Mouse (Mus musculus) embryonic facial prominence, embryonic 15.5 days (tissue): ENCODE measurements around the gene Aak1. TPM values are rescaled to one million over a fixed set of nuclear protein-coding genes. Genes with fewer than 3 reads are reported as not detected.

Experiments used
- ATAC-seq: fragments of 200-750 bp; cut with Nextera tagmentation; 2 replicates; pipeline ENCODE4 v1.8.0; 2017; ENCODE audit warnings: low read depth, moderate TSS enrichment; ENCODE audit not compliant: insufficient number of reproducible peaks, low FRiP score, low TSS enrichment
- H3K27ac ChIP-seq: fragments of 300-500 bp; sonication (generic); replicated peaks from 2 replicates; pipeline ENCODE4 v1.5.1; 2015; ENCODE audit warnings: mild to moderate bottlenecking, inconsistent platforms
- H3K27me3 ChIP-seq: fragments of 300-500 bp; sonication (generic); 2 replicates; pipeline ENCODE4 v1.6.1; 2015; ENCODE audit warnings: inconsistent platforms
- H3K36me3 ChIP-seq: fragments of 300-500 bp; sonication (generic); 2 replicates; pipeline ENCODE4 v1.6.1; 2015; ENCODE audit warnings: mild to moderate bottlenecking, inconsistent platforms
- H3K4me1 ChIP-seq: fragments of 300-500 bp; sonication (generic); 2 replicates; pipeline ENCODE4 v1.6.1; 2015; ENCODE audit warnings: inconsistent platforms
- H3K4me2 ChIP-seq: fragments of 300-500 bp; sonication (generic); replicated peaks from 2 replicates; pipeline ENCODE4 v1.6.1; 2015; ENCODE audit warnings: mild to moderate bottlenecking, inconsistent platforms
- H3K4me3 ChIP-seq: fragments of 300-500 bp; sonication (generic); replicated peaks from 2 replicates; pipeline ENCODE4 v1.5.1; 2015; ENCODE audit warnings: mild to moderate bottlenecking, inconsistent platforms
- H3K9ac ChIP-seq: fragments of 300-500 bp; sonication (generic); 2 replicates; pipeline ENCODE4 v1.6.1; 2015; ENCODE audit warnings: inconsistent platforms
- H3K9me3 ChIP-seq: fragments of 300-500 bp; sonication (generic); replicated peaks from 2 replicates; pipeline ENCODE4 v1.6.1; 2016; ENCODE audit warnings: inconsistent platforms
- WGBS: fragments of 180-500 bp; shearing (Covaris S2); methylation state at CpG from one replicate; pipeline ENCODE4 v1.1.7; 2015; 5-methylcytosine and 5-hydroxymethylcytosine counted together
- polyA plus RNA-seq: library from polyadenylated mRNA; unstranded; fragments of >200 nt; fragmentation: Nextera tagmentation; extraction: Ambion mirVana; gene quantifications from 2 replicates; pipeline ENCODE4 v1.2.1, GENCODE M21; 2015

Gene Aak1
- 15.2 and 16.7 TPM in 2 replicates for polyA plus RNA-seq

- WGBS = under 1% methylated on average over 60 of the region's 60 CpGs
Measured at GRCm38 (mm10) chr6:86848915-86849644, at the start of gene Aak1. TSS of gene Aak1 (plus strand) at chr6:86849517.

GRCm38 (mm10) chr6:86800467-86800866 is 48.9 kb upstream of the Aak1 start:
- no peak for ATAC-seq
- 76% methylated on average over 3 of the region's 3 CpGs for WGBS
- Histone ChIP-seq H3K4me1 (no peaks in the 10 kb centered on the region), H3K27ac (no peak overlapping the region), H3K4me3 (no peak overlapping the region), H3K4me2 (no peak overlapping the region), H3K9ac (no peak overlapping the region), H3K36me3 (no peaks in the 10 kb centered on the region), H3K9me3 (no peaks in the 10 kb centered on the region), H3K27me3 (no peaks in the 10 kb centered on the region)

More at GRCm38 (mm10) chr6:86848915-86849644, at the start of gene Aak1:
- Histone ChIP-seq H3K4me1 (peaks cover 35% of the 10 kb centered on the region), H3K9me3 (no peaks in the 10 kb centered on the region), H3K4me3 (peak within 1 kb of the TSS; percentile 98), H3K4me2 (peak within 1 kb of the TSS; percentile 66), H3K27ac (peak within 1 kb of the TSS; percentile 98), H3K27me3 (no peaks in the 10 kb centered on the region), H3K9ac (peak within 1 kb of the TSS; percentile 91), H3K36me3 (0 out of 2 replicates have a peak, but pooled peaks cover 4% of the 10 kb centered on the region)
- ATAC-seq = peak; percentile 91

GRCm38 (mm10) chr6:86801431-86801830 is 47.9 kb upstream of the Aak1 start:
- Histone ChIP-seq H3K9me3 (no peaks in the 10 kb centered on the region), H3K4me2 (no peak overlapping the region), H3K9ac (no peak overlapping the region), H3K27me3 (no peaks in the 10 kb centered on the region), H3K36me3 (no peaks in the 10 kb centered on the region), H3K4me3 (no peak overlapping the region), H3K27ac (no peak overlapping the region), H3K4me1 (no peaks in the 10 kb centered on the region)
- no peak for ATAC-seq
- WGBS = 28% methylated on average over 11 of the region's 11 CpGs

- 66% methylated on average over 3 of the region's 3 CpGs for whole genome bisulfite sequencing
- Histone ChIP-seq H3K36me3 (no peaks in the 10 kb centered on the region), H3K27ac (no peak overlapping the region), H3K27me3 (no peaks in the 10 kb centered on the region), H3K9me3 (no peaks in the 10 kb centered on the region), H3K4me1 (no peaks in the 10 kb centered on the region), H3K4me3 (no peak overlapping the region), H3K9ac (no peak overlapping the region), H3K4me2 (no peak overlapping the region)
- no peak for ATAC-seq
Measured at GRCm38 (mm10) chr6:86804646-86805045, 44.7 kb upstream of the Aak1 start.

GRCm38 (mm10) chr6:86806455-86807086 is 42.7 kb upstream of the Aak1 start:
- no peak for ATAC-seq
- Histone ChIP-seq H3K27me3 (no peaks in the 10 kb centered on the region), H3K36me3 (no peaks in the 10 kb centered on the region), H3K4me1 (no peaks in the 10 kb centered on the region), H3K9ac (no peak overlapping the region), H3K27ac (no peak overlapping the region), H3K4me2 (no peak overlapping the region), H3K4me3 (no peak overlapping the region), H3K9me3 (no peaks in the 10 kb centered on the region)
- 3% methylated on average over 5 of the region's 5 CpGs for WGBS

GRCm38 (mm10) chr6:86812919-86813318 is 36.4 kb upstream of the Aak1 start:
- peaks cover 11% of the 10 kb centered on the region; the same call in 1 of the 2 replicates for H3K4me1 ChIP-seq
- no peak overlapping the region for H3K9ac ChIP-seq
- no peaks in the 10 kb centered on the region for H3K27me3 ChIP-seq
- no peak for ATAC-seq
- H3K4me2 ChIP-seq = no peak overlapping the region
- H3K9me3 ChIP-seq = no peaks in the 10 kb centered on the region
- H3K4me3 ChIP-seq = no peak overlapping the region
- 60% methylated on average over 4 of the region's 4 CpGs for WGBS
- no peaks in the 10 kb centered on the region for H3K36me3 ChIP-seq
- no peak overlapping the region for H3K27ac ChIP-seq

- H3K4me1 ChIP-seq = peaks cover 11% of the 10 kb centered on the region; the same call in 1 of the 2 replicates
- no peak overlapping the region for H3K9ac ChIP-seq
- no peaks in the 10 kb centered on the region for H3K27me3 ChIP-seq
- ATAC-seq = no peak
- no peak overlapping the region for H3K4me3 ChIP-seq
- H3K27ac ChIP-seq = no peak overlapping the region
- H3K9me3 ChIP-seq = no peaks in the 10 kb centered on the region
- no peak overlapping the region for H3K4me2 ChIP-seq
- WGBS = 9% methylated on average over 3 of the region's 3 CpGs
- no peaks in the 10 kb centered on the region for H3K36me3 ChIP-seq
Measured at GRCm38 (mm10) chr6:86813341-86813740, 36.0 kb upstream of the Aak1 start.

- Histone ChIP-seq H3K4me2 (peak overlapping the region; percentile 35), H3K4me3 (no peak overlapping the region), H3K27ac (0 out of 2 replicates have a peak overlapping the region, but pooled peaks have one; percentile 58), H3K9ac (no peak overlapping the region), H3K36me3 (no peaks in the 10 kb centered on the region), H3K9me3 (no peaks in the 10 kb centered on the region), H3K27me3 (no peaks in the 10 kb centered on the region), H3K4me1 (peaks cover 11% of the 10 kb centered on the region; the same call in 1 of the 2 replicates)
- 38% methylated on average over 3 of the region's 3 CpGs for WGBS
- no peak for ATAC-seq
Measured at GRCm38 (mm10) chr6:86814926-86815325, 34.4 kb upstream of the Aak1 start.

GRCm38 (mm10) chr6:86815436-86815835 is 33.9 kb upstream of the Aak1 start:
- no peak for ATAC-seq
- no peaks in the 10 kb centered on the region for H3K27me3 ChIP-seq
- no peaks in the 10 kb centered on the region for H3K36me3 ChIP-seq
- 0 out of 2 replicates have a peak overlapping the region, but pooled peaks have one; percentile 58 for H3K27ac ChIP-seq
- H3K4me1 ChIP-seq = peaks cover 11% of the 10 kb centered on the region; the same call in 1 of the 2 replicates
- peak overlapping the region; percentile 35 for H3K4me2 ChIP-seq
- no peaks in the 10 kb centered on the region for H3K9me3 ChIP-seq
- H3K9ac ChIP-seq = no peak overlapping the region
- 7% methylated on average over 7 of the region's 7 CpGs for WGBS
- no peak overlapping the region; the same call in 1 of the 2 replicates for H3K4me3 ChIP-seq

- H3K9ac ChIP-seq = no peak overlapping the region
- H3K4me2 ChIP-seq = no peak overlapping the region
- WGBS = 21% methylated on average over 8 of the region's 8 CpGs
- no peaks in the 10 kb centered on the region for H3K9me3 ChIP-seq
- no peaks in the 10 kb centered on the region for H3K27me3 ChIP-seq
- H3K36me3 ChIP-seq = no peaks in the 10 kb centered on the region
- ATAC-seq = no peak
- H3K4me3 ChIP-seq = no peak overlapping the region
- peaks cover 11% of the 10 kb centered on the region; the same call in 1 of the 2 replicates for H3K4me1 ChIP-seq
- no peak overlapping the region for H3K27ac ChIP-seq
Measured at GRCm38 (mm10) chr6:86816586-86816985, 32.7 kb upstream of the Aak1 start.

- Histone ChIP-seq H3K4me1 (peaks cover 23% of the 10 kb centered on the region), H3K27ac (no peak overlapping the region), H3K4me2 (no peak overlapping the region), H3K9ac (no peak overlapping the region), H3K36me3 (no peaks in the 10 kb centered on the region), H3K9me3 (no peaks in the 10 kb centered on the region), H3K4me3 (no peak overlapping the region), H3K27me3 (no peaks in the 10 kb centered on the region)
- ATAC-seq = no peak
- WGBS = 73% methylated on average over 4 of the region's 4 CpGs
Measured at GRCm38 (mm10) chr6:86818914-86819313, 30.4 kb upstream of the Aak1 start.
